Mouse (Mus musculus) small intestine, adult 10 weeks (tissue): ENCODE data around the gene Glb1. TPM values are rescaled to one million over a fixed set of nuclear protein-coding genes. Genes with fewer than 3 reads are reported as not detected.

Experiments
- polyA plus RNA-seq: library from polyadenylated mRNA; stranded (reverse); fragments of 350-450 nt; fragmentation: Illumina TruSeq; extraction: RNeasy Lipid Tissue Mini Kit (QIAGEN cat#74804); gene quantifications from one replicate; pipeline ENCODE4 v1.2.3, GENCODE M21; 2014; ENCODE audit warnings: low replicate concordance

Gene Glb1
- 4.1 TPM for polyA plus RNA-seq

GRCm38 (mm10) chr9:114400949-114401684, at the start of gene Glb1, which contains the start of gene Tmppe:
Gene Glb1 (plus strand): TSS chr9:114401076.
Gene Tmppe (plus strand): TSS chr9:114401105.

GRCm38 (mm10) chr9:114389905-114390748, 10.7 kb upstream of the Glb1 start, which contains the start of gene Crtap:
Gene Crtap (minus strand): TSS chr9:114390675.

GRCm38 (mm10) chr9:114504816-114505215, 103.9 kb downstream of the Glb1 start, which contains the start of gene Ccr4:
Gene Ccr4 (minus strand): TSS chr9:114504916.

GRCm38 (mm10) chr9:114515364-114515763, 114.5 kb downstream of the Glb1 start, which contains the start of gene C130032M10Rik:
Gene C130032M10Rik (plus strand): TSS chr9:114515697.

Other genes with a start within 250 kb of the Glb1 start
- not detected for gene Bcl2a1c, start 70.9 kb upstream of the Glb1 start, polyA plus RNA-seq
- gene Crtap, start 10.4 kb upstream of the Glb1 start, polyA plus RNA-seq = 3.9 TPM
- 0.33 TPM for gene Tmppe, start within 50 bp of the Glb1 start, polyA plus RNA-seq
- gene Ccr4, start 103.8 kb downstream of the Glb1 start, polyA plus RNA-seq = 0.19 TPM
- not detected for gene C130032M10Rik, start 114.6 kb downstream of the Glb1 start, polyA plus RNA-seq
- gene Trim71, start 163.3 kb downstream of the Glb1 start, polyA plus RNA-seq = not detected
- gene Cnot10, start 239.1 kb downstream of the Glb1 start, polyA plus RNA-seq = 26.2 TPM